Mouse (Mus musculus) liver, adult (tissue): ENCODE data around the gene 0610040J01Rik.

Experiments used
- GATA4 ChIP-seq: IDR thresholded peaks from 2 replicates; pipeline ENCODE4 v1.6.1; 2014; ENCODE audit warnings: mild to moderate bottlenecking, low read length; ENCODE audit not compliant: insufficient replicate concordance

Gene 0610040J01Rik

DNA sequence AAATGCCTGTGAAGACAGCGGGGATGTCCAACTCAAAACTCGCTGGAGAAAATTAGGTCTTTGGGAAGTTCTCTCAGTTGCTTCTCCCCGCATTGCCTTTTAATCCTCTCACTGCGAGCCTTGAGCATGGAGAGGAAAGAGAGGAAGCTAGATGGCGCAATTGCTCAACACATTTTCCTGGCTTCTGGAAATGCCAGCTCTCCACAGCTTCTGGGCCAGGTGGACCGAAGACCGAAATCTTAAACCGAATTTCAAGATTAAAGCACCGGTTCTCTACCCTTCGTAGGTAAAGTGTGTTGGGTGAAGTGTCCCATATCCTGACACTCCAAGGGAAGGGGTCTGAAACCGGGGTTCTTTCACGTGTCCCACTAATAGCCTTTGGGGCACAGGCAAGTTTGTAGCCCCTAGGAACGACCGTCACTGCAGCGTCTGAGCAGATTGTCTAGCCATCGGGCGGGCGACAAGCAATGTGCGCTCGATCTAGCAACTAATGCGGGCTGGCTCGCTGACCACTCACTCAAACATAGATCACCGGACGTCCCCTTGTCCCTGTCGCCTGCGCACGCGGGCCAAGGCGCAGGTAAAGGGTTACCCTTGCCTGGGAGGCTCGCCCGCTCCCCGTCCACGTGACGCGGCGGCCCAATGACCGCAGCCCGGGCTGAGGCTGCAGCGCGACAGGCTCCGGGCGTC lies at the start of gene 0610040J01Rik:
Gene 0610040J01Rik, plus strand, starts transcription at position 545 of the 690 bp plus-strand sequence.
- TF ChIP-seq GATA4 = no peak

DNA sequence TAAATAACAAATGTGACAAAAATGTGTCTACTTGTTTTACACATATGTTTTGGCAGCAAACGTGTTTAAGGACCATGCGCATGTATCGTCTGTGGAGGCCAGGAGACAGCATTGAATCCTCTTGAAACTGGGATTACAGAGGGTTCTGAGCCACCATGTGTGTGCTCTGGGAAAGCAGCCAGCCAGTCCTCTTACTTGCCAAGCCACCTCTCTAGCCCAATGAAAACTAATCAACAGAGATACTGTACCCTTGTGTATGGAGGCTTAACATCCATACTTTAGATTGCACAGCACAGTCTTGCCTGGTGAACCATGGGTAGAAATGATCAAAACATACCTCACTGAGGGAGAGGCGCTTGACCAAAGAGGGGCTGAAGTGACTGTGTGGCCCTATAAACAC lies 46.3 kb upstream of the 0610040J01Rik start:
- TF ChIP-seq GATA4 = no peak

DNA sequence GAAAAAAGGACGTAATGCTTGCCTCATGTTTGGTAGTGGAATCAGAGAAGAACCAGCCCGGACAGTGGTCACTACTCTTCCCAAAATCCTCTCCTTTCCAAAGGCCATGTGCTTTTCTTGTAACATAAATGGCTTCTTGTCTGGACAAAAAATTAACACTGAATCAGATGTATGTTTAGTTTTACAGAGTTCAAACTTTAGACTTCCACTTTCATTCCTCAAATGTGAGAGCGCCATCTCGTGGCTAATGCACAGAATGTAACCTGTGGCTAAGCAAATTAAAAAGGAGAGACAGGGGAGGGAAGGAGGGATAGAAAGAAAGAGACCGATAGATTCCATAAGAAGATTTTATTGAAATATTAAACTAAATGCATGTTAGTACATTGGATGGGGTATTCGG lies 45.4 kb upstream of the 0610040J01Rik start:
- TF ChIP-seq GATA4 = no peak

DNA sequence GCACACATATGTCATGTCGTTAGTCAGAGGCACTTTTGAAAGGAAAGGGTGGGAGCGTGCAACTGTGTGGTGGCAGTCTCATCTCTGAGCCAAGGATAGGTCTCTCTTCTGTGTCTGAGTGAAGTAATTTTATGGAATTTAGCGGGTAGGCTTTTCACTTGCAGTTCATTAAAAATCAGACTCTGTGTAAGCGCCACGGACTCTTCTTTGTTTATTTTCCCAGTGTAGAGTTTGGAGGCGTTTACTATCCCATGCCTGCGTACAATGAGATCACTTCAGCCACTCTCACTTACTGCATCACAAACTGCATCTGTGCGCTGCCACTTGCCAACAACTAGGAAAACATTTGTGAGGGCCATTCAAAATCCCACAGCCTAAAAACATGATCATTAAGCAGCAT lies 44.7 kb upstream of the 0610040J01Rik start:
- no peak for TF ChIP-seq GATA4

DNA sequence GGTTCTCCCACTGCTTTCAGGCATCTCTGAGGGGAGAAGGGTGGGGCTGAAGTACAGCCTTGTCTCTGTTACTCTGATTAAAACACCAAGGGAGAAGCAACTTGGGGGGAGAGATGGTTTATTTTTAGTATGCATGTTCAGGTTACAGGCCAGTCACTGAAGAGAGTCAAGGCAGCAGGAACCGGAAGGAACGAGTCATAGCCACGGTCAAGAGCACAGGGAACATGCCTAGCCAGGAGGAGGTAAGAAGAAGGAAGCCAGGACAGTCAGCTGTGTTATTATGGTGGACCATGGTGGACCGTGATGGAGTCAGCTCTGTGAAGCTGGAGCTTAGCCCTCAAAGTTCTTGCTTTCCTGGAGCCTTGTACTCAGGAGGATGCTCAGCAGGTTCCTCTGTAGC lies 43.9 kb upstream of the 0610040J01Rik start:
- TF ChIP-seq GATA4 = no peak

DNA sequence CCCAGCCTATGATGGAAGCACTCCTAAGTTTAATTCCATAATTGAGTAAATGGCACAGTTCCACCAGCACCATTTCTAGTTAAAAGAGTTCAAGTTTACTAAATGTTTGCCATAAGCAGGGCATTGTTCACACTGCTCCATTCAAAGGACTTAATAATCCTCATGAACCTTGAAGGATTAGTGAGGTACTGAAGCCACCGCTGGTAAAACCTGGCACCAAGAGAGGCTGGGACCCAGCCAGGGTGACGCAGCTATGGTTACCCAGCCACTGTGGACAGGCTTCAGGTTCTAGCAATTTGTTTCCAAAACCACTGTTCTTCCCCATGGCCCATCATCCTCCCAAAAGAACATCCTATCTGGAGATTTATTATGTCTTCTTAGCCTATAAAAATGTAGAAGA lies 39.2 kb upstream of the 0610040J01Rik start:
- TF ChIP-seq GATA4 = no peak

DNA sequence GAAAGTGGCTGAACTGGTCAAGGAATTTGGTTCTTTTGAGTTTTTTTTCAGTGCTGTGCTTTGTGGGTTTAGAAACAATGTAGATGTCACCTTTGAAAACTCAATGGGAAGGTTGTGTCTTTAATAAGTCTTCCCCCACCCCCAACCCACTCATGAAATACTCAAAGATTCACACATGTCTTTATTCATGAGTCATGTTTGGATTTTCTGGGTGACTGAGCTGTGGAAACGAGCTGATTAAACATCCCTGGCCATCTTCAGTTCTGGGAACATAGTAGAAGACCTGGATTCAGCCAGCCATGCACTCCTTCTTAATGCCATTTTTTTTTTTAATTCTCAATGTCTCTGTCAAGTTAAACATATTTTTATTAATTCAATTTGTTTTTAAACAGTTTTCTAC lies 38.6 kb upstream of the 0610040J01Rik start:
- no peak for TF ChIP-seq GATA4

DNA sequence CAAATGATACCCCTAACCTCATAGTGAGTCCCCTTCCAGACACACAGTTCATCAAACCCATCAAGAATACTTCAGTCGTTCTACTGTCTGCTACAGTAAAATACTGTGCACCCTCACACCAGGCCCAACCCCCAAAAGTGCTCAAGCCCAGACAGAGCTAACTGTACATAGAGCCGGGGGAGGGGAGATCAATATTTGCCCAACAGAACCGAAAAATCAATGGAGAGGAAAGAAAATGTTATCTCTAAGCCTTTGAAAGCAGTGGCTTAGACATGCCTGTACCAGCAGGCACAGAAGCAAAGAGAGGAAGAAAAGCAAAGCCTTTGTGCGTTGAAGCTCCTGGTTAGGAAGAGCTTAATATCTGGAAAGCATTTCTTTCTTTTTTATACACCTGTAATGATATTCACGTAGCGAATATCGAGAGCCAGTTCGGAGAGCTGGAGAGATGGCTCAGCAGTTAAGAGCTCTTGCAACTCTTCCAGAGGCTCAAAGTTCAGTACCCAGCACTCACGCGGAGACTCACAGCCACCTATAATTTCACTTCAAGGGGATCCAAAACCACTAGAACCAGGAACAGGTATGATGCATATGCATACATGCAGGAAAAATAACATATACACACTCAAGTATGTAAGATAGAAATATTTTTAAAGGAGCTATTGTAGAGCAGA lies 23.9 kb upstream of the 0610040J01Rik start:
- TF ChIP-seq GATA4 = peak; percentile 66

DNA sequence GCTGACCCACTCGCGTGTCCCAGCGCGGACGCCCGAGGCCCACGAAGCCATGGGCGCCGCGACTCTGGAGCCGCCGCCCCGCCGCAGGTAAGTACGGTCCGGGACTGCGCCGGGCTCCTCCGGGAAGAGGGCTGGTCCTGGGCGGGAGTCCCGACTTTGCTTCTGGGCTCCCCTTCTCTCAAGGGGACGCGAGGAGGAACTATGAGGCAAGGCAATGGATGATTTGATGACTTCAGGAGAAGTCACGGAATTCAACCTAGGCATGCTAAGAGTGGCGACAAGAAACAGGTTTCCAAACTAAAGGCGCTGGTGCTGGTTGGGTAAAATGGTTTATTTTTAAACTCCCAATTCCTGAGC lies 324 bp downstream of the 0610040J01Rik start:
- no peak for TF ChIP-seq GATA4

DNA sequence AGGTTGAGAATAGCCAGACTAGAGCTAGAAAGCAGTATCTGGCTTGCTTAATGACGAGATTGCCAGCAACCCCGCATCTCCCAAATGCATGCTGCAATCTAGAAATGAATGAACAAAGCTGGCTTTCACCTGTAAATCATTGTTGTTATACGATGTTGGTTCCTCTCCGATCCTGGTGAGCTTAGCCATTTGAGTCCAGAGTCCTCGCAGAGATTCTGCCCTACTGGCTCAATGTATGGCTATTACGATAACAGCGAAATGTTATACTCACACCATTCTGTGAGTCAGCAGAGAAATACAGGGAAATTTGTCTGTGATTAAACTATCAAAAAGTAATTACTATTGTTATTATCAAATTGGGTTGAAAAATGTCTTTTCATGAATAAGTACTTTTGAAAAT lies 4.5 kb downstream of the 0610040J01Rik start:
- TF ChIP-seq GATA4 = no peak

DNA sequence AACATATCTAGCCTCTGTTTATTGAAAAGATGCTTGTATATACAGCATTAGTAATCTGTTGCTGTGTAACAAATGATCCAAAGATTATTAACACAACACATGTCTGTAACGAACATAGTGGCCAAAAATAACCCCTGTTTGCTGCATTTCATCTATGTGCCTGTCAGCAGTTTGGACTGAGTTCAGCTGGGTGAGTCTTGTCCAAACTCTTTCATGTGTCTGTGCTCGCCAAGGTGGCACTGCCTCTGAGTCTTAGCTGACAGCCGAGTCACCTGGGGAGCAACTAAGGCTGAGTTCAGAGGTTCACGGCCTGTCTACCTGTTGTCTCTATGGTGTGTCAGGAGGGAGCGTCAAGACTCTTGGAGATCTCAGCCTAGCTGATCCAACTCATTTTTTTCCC lies 5.1 kb downstream of the 0610040J01Rik start:
- no peak for TF ChIP-seq GATA4

DNA sequence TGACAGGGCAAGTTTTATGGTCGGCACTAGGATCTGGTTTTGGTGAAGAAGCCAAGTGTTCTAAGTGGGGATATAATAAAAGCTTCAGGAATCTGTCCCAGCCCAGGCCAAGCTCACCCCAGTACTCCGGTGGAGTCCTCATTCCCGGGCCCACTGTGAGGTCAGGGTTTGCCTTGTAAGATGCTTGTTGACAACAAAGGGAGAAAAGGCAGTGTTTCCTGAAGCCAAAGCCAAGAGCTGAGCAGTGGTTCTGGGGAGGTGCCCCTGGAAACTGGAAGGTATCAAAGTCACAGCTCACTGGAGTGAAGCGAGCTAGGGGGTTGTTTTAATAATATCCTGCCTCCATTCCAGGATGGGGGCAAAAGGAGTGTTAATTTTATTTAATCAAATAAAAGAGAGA lies 6.8 kb downstream of the 0610040J01Rik start:
- TF ChIP-seq GATA4 = no peak

DNA sequence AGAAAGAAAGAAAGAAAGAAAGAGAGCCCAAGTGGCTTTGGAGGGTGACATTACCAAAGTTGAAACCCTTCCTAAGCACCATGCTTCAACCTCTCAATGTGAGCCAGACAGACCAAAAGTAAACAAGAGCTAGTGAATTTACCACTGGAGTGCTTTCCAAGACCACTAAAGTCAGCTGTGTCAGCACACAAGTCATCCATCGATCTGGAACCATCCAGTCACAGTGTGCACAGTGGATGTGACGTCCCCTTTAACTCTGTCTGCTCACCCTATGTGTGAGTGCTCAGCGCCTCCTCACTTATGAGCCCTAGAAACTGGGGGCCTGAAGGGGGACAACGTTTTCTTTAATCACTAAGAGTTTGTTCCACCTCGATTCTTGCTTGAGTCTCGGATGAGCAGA lies 7.4 kb downstream of the 0610040J01Rik start:
- no peak for TF ChIP-seq GATA4

DNA sequence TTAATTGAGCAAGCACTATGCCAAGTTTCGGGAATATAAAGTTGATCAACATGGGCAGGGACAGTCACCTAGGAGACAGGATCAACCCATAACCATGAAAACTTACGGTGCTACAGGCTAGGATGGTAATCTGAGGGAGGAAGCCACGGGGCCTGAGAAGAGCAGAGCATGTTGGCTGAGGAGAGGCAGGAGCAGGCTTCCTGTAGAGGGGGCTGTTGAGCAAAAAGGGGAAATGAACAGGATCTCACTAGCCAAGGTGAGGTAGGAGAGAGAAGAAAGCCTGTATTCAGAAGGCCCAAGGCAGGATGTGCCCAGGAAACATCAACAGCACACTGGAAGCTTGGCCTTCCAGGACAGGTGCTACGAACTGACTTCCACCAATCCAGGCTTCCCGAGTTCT lies 9.0 kb downstream of the 0610040J01Rik start:
- no peak for TF ChIP-seq GATA4

DNA sequence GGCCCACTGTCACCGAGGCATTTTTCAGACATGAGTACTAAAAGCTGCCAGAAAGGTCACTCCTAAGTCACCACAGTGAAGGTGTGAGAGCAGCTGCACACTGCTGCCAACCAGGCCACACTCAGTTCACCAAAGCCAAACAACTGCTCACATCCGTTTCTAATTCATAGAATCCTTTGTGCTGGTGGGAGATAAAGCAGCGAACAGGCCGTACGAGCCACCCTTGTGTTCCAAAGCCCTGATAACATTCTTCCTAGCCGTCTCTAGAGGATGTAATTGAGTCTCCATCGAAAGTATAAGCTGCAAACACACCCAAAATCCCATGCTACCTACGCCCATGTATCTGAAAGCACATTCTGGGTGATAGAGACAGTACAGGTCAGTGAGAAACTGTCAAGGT lies 9.7 kb downstream of the 0610040J01Rik start:
- no peak for TF ChIP-seq GATA4

DNA sequence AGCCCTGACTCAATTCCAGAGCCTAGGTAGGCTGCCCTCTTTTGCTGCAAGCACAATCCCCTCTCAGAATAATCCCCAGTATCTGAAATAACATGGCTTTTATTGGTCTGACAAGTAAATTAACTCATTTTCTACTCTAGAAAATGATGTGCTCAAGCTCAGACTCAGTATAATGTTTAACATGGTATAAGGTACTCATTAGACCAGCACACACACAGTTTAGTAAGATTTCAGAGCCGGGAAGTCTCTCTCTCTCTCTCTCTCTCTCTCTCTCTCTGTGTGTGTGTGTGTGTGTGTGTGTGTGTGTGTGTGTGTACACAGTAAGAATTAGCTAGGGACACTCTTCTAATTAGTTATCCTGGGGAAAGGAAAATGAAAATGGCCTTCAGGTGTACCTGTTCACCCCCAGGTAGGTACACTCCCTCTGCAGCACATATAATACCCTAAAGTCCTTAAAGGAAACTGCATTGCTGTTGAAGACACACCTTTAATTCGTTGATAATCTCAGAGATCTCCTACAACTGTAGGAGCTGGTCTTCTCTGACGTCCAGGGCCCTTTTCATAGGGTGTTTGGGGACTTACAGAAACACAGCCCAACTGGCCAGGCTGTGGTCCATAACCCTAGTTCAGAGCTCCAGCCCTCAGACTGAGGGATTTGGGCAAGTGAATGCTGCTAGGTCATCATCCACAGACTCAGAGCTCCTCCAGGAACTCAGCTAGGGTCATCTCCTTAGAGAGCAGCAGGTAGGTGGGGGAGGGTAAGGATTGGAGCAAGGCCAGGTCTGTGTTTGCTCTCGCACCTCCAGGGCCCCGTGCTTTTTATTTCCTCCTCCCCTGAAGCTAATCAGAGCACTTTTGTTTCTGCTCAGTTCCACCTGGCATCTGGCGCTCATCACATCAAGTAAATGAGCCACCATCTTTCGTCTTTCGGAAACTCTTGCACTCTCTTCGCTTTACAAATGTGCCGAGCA lies 11.5 kb downstream of the 0610040J01Rik start:
- TF ChIP-seq GATA4 = no peak
